Mouse (Mus musculus) hindlimb bud, embryonic 11.5 days (tissue): ENCODE results near the gene Inpp5a.

Experiments used
- DNase-seq: peaks from one replicate; pipeline ENCODE4 v3.0.0-alpha.2; 2012; ENCODE audit warnings: low read depth, low spot score; ENCODE audit errors: extremely low spot score

Gene Inpp5a

DNA sequence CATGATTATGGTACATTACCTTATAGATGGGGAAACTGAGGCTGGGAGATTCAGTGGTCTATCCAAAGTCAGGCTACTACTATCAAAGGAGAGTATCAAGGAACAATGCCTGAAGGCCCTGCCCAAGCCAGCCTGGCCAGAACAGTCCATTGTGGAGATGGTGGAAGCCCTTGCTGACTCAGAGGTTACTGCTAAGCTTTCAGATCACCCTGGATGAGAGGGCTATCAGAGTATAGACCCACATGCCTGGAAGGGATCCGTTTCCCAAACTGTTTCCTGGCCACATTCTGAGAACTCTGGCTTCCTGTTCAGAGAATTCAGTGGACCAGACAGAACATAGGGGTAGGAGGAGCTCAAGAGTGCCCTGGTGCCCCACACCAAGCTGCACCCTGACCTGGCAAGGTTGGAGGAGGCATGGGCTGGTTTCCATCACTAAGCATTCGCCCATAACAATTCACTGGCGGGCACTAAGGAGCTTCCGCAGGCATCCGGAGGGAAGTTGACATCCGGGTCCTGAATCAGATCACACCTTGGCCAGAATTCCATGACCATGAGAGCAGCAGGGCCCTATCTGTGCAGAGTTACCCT, 19.3 kb upstream of the Inpp5a start:
- no peak for DNase-seq

DNA sequence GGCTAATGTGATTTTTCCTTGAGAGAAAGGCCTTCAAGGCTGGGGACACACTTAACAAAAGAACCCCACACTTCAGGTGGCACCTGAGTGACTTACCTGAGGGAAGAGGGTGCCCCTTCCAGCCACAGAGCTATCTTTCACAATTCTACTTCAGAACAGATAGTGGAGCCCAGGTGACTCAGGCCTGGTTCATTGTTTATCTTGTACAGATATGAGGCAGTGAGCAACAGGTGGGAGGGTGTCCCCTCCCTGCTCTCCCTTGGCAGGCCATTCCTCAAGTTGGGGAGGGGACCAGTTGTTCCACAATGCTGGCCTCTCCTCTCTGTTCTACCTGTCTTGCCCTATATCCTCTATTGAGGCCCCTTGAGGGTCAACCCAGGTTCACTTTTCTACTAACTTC, 17.5 kb upstream of the Inpp5a start:
- DNase-seq: no peak

DNA sequence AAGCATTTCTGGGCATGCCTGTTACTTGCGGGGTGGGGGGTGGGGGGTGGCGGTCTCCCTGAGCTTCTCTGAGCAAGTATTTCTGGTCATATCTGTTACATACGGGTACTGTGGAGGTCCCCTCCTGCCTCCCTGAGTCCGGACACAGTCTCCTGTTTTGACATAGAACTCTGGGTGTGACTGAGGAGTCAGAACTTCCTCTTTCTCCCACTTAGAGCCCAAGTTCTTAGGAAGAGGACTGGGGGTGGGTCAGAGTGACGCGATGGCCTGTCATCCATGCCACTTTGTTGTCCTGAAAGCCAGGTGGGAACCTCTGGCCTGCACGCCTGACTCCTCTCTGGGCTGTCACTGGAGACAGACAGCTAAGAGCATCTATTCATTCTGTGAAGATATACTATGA, 11.5 kb upstream of the Inpp5a start:
- DNase-seq: no peak

DNA sequence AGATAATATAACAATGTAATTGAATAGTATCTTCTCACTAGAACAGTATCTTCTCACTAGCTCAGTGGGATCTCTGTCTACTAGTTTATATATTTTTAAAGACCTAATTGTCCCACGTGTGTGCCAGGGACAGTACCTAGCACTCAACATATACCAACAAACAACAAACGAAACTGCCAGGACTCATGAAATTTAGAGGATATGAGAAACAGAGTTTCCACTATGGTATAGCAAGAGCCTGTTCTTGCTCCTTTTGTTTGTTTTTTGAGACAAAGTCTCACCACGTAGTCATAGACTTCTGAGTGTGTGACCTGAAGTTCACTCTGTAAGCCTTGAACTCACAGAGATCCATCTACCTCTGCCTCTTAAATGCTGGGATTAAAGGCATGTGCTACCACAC, 10.6 kb upstream of the Inpp5a start:
- no peak for DNase-seq

DNA sequence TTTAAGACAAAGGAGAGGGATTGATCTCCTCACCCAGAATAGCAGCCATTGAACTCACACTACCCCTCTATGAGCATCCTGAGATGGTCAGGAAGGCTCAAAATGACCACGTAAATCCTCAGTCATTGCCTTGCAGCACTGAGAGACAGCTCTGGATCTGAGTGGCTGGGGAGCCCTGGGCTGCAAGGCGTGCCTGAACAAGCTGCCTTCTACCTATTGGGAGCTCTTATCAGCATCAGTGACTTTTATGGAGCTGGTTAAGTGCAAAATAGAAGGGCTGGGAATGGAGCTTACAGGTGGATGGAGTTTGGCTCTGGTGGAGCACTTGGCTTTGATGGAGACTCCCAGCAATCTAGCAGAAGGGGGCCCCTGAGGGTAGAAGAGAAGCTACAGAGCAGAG, 9.2 kb upstream of the Inpp5a start:
- no peak for DNase-seq

DNA sequence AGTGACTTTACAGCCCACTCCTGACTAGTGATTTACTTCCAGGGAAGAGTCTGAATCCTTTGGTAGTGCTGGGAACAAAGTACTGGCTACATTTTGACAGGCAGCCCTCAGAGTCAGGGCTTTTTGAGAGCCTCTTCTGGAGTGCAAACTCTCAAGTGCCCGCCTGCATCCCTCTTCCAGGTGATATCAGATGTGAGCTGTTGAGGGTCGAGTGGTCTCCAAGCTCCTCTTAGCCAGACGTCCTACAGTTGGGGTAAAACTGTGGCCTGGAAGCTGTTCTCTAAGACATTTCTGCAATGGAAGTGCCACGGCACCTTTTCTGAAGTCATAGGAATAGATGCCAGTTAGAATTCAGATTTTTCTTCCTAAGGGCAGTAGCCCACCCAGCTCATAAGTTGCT, 8.7 kb upstream of the Inpp5a start:
- no peak for DNase-seq

DNA sequence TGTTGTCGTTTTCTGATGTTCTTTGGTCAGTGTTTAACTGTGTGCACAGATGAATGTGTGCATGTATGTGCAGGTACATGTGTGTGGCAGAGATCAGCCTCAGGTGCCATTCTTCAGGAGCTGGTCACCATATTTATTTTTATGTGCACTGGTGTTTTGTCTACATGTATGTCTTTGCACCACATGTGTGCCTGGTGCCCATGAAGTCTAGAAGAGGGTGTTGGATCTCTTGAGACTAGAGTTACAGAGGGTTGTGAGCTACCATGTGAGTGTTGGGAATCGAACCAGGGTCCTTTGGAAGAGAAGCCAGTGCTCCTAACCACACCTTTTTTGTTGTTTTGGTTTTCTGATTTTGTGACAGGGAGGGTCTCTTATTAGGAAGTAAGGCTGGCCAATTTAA, 7.0 kb upstream of the Inpp5a start:
- no peak for DNase-seq

DNA sequence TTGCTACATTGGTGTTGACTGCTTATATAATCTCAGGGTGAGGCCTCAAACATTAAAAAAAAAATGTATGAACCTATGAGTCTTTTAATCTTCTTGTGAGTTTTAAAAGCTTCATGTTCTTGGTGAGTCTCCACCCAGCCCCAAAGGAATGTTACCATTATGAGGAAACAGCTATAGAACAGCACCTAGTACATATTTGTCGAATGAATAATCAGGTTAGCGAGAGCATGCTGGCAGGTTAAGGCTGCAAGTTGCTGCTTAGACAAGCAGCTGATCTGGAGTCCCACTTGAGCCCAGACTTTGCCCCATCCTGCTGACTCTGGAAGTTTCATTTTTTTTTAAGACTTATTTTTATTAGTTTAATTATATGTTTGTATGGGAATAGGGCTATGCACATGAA, 6.1 kb upstream of the Inpp5a start:
- no peak for DNase-seq

DNA sequence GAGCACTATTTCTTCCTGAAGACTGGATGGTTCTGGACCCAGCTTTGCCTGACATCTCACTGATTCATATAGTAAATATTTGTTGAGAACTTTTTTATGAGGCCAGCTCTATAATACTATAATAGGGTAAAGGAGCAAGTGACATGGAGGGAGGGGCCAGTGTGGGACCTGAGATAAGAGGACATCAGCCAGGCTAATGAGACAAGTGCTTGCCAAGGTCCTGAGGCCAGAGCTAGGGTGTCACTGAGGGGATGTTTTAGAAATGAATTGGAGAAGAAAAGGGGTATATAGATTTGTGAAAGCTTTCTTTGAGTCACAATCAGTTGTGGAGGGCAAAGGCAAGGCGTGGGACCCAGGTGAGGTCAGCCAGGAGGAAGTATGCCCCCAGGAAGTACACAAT, 4.4 kb upstream of the Inpp5a start:
- no peak for DNase-seq

DNA sequence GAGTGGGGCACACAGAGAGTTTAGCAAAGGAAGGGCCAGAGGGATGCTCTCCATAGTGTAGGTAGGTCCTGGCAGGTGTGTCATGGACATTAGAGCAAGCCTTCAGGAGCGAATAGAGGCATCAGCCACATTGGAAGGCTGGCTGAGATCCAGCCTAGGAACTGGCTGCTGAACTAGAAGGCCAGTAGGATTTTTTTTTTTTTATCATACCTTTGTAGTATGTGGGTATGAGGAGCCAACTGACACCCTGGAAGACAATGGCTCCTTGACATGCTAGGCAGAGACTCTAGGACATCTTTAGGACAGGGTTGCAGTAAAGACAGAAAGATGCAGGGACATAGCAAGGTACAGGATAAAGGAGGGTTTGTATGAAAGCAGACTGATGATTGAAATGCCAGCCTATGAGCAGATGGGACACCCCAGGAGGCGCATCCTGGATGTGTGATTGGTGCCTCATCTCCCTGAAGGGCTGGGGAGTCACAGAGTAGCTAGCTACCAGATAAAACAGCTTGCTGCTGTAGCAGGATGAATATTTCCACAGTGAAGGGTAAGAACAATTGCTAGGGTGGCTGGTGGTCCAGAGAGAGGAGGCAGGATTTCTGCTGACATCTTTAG, 3.9 kb upstream of the Inpp5a start:
- DNase-seq: no peak

DNA sequence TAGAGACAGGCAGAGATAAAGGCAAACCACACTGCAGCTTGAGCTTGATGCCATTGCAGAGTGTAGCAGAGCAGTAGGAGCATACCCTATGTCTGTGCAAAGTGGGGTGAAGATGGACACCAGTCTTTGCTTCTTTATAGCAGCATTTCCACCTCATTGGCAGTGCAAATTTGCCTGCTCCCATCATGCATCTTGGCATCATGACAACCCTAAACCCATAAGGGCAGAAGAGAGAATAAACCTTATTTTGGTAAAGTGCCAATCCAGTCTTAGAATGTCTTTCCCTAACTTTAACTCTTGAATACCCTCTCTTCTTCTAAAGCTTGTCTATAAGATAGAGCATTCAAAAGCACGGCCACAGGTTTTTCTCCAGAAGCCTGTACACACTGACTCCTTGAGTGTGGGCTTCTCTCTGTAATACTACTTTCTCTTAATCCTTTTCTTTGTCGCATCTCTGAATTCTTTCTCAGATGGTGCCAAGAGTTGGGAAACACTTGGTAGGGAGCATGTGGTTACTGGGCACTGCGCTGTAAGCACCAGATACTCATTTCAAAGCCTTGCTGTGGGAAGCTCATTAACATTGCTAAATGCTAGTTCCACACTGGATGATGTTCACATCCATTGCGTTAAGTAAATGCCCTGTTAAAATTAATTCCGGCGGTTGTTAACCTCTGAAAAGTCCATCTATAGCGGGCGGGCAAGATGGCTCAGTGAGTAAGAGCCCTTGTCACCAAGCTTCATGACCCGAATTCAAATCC, 1.8 kb upstream of the Inpp5a start:
- no peak for DNase-seq

DNA sequence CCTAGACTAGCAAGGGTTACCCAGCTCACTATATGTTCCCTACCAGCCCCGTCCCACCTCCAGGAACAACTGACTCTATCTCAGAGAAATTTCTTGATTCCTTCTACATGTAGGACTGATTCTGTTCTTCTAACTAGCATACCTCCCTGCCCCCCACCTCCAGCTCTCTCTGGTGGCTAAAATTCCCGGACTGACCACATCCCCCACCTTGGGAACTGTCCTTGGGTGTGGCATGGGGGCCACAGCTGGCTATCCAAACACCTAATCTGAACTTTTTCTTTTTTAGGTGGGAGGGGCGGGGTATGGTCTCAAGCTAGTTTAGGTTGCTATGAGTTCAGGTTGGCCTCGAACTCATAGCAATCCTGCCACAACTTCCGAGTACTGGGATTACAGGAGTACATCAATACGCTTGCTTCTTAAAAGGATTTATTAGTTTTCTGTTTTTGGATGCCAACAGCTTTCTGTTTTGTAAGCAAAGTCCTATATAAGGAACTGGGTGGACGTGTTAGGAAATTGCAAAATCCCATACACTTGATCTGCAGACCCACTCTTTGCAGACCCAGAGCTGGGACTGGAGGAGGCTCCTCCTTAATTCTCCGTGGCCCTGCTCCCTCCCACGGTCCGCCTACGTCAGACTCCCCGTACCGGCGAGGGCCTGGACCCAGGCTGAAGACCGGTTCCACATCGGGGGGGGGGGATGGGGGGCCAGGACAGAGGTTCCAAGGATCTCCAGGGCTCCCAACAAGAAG, 814 bp upstream of the Inpp5a start:
- DNase-seq: peak; percentile 26

DNA sequence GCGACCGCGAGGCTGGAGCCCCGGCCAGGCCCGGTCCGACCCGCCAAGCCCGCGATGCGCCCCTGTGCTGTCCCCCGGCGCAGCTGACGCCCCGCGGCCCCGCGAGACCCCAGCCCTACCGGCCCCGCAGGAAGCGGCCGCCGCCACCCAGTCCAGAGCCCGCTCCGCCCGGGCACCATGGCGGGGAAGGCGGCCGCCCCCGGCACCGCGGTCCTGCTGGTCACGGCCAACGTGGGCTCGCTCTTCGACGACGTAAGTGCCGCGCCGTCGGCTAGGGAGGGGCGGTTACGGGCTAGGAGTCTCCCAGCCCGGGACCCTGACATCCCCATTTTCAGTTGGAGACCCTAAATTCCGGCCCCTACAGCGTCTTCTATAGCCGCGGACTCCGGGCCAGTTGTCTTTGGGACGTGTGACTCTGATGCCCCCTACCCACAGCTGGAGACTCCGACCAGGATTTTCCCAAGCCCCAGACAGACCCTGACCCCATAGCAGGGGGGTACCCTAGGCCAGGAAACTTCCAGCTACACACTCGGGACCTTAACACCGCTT, 378 bp downstream of the Inpp5a start:
- no peak for DNase-seq

DNA sequence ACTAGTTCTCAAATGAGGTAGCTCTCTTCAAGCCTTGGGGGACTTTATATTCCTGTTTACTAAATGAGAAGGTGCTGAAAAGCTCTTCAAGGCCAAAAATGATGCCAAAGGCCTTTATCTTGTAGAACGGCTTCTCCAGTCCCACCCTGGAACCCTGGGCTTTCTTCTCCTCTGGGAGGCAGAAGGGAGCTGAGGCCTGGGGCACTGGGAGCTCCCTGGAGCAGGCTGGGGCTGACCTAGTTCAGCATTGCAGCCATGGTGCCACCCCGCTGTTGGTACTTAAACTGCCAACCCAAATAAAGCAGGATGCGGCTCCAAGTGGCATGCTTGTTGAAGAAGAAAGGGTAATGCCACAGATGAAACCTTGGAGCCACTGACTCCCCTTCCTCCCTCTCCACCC, 1.5 kb downstream of the Inpp5a start:
- no peak for DNase-seq

DNA sequence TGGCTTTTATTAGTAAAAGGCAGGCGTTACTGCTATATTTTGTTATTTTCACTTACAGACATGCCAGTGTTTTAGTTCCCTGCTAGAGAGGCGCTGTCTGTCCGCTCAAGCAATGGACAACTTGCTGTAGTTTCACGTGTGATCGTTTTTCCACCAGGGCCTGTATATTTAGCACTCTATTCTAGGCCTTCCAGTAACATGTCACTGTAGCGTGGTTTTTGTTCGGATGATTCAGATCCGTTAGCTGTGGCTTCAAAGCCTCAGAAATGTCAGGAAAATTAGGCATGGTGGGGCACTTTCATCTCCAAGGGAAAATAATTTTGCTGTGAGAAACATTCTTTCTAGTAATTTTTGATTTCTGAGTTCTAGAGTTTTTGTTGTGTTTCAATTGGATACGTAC, 2.0 kb downstream of the Inpp5a start:
- no peak for DNase-seq

DNA sequence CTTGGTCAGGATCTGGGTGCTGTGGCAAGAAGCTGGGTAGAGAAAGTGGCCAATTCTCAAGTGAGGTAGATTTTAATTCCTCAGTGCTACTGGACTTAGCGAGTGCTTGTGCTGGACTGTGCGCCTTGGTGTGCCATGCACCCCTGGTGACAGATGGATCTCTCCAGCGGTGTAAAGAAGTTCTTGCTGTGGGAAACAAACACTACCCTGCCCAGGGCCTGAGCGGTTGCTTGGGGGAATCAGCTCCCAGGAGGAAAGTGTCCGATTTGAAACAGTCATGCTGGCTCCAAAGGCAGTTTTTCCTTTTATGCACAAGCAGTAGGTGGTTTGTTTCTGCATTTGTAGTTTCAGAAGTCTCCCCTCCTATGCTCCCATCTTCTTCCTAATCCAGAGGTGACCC, 2.8 kb downstream of the Inpp5a start:
- DNase-seq: no peak

DNA sequence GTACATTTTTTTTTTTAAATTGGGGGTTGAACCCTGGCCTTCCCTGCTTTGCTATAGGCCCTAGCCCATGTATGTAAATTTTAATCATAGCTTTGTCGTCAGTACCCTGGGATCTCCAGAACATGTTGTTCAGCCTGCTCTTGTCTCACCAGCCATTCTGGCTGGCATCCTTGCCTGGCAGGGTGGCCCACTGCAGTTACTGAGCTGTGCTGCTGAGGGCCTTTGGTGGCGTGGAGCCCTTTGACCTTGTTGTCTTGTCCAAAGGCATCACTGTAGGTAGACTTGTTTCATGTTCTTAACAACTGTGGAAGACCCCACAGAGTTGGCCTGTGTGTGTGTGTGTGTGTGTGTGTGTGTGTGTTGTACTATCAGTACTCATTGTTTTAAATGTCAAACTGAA, 3.2 kb downstream of the Inpp5a start:
- DNase-seq: no peak

DNA sequence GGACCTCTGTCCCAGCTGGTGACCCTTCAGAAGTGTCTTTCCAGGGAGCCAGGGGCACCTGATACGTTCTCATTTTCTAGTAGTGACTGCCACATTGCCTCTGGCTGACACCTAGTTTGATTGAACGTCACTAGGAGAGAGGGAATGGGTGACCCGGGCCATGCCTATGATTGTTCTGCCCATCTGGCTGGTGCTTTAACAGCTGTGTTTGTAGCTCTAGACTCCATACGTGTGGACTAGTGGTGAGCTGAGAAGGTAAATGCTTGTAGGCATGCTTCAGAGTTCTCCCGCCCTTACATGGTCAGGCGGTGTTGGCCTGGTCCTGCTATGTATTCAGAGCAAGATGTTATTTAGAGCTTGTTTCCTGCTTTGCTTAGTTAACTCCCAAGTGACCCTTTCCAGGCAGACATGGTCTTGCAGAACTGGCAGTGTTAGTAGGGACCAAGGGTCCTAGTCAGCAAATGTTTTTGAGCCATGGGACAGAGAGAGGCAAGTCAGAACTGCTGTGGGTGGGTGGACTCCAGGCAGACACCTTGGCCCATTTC, 3.9 kb downstream of the Inpp5a start:
- DNase-seq: no peak

DNA sequence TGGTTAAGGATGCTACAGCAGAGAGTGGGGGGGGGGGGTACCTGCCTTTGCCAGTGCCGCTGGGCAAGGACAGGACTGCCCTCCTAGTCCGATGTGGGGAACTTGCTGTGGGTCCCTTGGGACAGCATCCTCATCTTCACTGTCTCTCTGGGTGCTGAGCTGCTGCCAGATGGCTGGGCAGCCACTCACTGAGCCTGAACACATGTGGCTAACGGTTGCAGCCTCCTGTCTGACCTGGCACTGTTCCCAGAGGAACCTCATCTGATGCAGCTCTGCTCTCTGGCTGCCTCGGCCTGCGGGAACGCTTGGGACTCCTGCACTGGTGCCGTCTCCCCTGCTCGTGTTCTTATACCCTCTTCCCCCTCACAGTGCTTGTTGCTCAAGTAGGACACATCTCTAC, 8.6 kb downstream of the Inpp5a start:
- no peak for DNase-seq

DNA sequence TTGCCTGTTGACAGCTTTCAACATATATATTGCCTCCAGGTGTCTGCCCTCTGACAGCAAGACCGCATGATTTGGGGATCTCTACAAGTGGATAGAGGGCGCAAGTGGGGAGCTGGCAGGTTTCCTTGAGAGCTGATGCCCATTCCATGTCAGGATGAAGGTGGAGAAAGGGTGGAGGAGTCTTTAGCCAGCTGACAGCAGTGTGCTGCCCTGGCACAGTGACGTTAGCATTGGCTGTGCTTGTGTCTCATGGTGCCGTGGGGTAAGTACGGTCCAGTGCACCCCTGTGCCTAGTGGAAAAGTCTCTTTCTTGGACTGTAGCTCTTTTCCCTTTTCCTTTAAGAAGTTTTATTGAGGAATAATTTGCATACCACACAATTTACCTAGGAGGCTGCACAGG, 9.2 kb downstream of the Inpp5a start:
- no peak for DNase-seq

DNA sequence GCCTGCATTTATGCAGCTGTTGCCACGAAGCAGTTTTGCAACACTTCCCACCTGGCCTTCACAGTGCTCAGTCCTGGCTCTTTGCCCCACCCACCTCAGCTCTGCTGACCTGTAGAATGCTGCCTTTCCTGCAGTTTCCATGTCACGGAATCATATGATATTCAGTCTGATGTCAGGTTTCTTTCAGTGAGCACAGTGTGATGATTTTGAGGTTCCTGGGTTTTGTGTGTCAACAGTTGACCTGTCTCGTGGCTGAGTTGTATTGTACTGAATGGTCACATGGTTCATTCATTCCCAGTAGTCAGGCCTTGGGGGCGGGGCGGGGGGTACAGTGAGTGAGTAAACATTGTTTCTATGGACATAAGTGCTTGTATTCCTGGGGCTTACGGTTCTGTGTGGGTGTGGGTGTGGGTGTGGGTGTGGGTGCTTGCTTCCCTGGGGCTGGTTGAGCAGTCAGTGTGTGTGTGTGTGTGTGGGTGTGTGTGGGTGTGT, 9.7 kb downstream of the Inpp5a start:
- no peak for DNase-seq
